Mouse (Mus musculus) small intestine, adult 2 months (tissue): ENCODE measurements around the gene Tcap. TPM values are rescaled to one million over a fixed set of nuclear protein-coding genes. Genes with fewer than 3 reads are reported as not detected.
A peak's percentile ranks its signal among the peaks of the same experiment; 100 is the strongest.

Source experiments
- H3K27ac ChIP-seq: fragments of 200-500 bp; 2 replicates; pipeline ENCODE4 v1.5.1; 2012; ENCODE audit warnings: low read depth, low read length, control low read depth, inconsistent platforms; ENCODE audit not compliant: insufficient read depth
- H3K27me3 ChIP-seq: fragments of 200-500 bp; 2 replicates; pipeline ENCODE4 v1.6.1; 2012; ENCODE audit warnings: mild to moderate bottlenecking, moderate library complexity, low read length, inconsistent platforms; ENCODE audit not compliant: control insufficient read depth, insufficient read depth
- H3K36me3 ChIP-seq: fragments of 200-500 bp; 2 replicates; pipeline ENCODE4 v1.6.1; 2012; ENCODE audit warnings: mild to moderate bottlenecking, low read length, control low read depth, inconsistent platforms; ENCODE audit not compliant: control insufficient read depth, insufficient read depth
- H3K4me1 ChIP-seq: fragments of 200-500 bp; 2 replicates; pipeline ENCODE4 v1.6.1; 2012; ENCODE audit warnings: low read length, inconsistent platforms, mixed read lengths; ENCODE audit not compliant: control insufficient read depth, insufficient read depth, insufficient read length
- H3K4me3 ChIP-seq: fragments of 200-500 bp; 2 replicates; pipeline ENCODE4 v1.5.1; 2012; ENCODE audit warnings: low read depth, mild to moderate bottlenecking, control low read depth, inconsistent platforms, low read length, moderate library complexity
- CTCF ChIP-seq: fragments of 200-500 bp; IDR thresholded peaks from 2 replicates; pipeline ENCODE4 v1.5.1; 2012; ENCODE audit warnings: low read depth, mild to moderate bottlenecking, control low read depth, inconsistent platforms, low read length, moderate library complexity, mixed read lengths; ENCODE audit not compliant: insufficient replicate concordance, insufficient read length; ENCODE audit errors: extremely low read depth
- POLR2A ChIP-seq: fragments of 200-500 bp; IDR thresholded peaks from 2 replicates; pipeline ENCODE4 v1.6.1; 2012; ENCODE audit warnings: low read depth, mild to moderate bottlenecking, control low read depth, inconsistent platforms, low read length, moderate library complexity
- WGBS: fragments of 180-500 bp; shearing (Covaris S2); methylation state at CpG from one replicate; pipeline ENCODE4 v1.1.7; 2018; 5-methylcytosine and 5-hydroxymethylcytosine counted together
- polyA plus RNA-seq: library from polyadenylated mRNA; depleted of rRNA; stranded (reverse); fragments of >200 nt; gene quantifications from 2 replicates; pipeline ENCODE4 v1.2.3, GENCODE M21; 2012

Tcap gene
- polyA plus RNA-seq, 1 experiment = 0.42 TPM

DNA sequence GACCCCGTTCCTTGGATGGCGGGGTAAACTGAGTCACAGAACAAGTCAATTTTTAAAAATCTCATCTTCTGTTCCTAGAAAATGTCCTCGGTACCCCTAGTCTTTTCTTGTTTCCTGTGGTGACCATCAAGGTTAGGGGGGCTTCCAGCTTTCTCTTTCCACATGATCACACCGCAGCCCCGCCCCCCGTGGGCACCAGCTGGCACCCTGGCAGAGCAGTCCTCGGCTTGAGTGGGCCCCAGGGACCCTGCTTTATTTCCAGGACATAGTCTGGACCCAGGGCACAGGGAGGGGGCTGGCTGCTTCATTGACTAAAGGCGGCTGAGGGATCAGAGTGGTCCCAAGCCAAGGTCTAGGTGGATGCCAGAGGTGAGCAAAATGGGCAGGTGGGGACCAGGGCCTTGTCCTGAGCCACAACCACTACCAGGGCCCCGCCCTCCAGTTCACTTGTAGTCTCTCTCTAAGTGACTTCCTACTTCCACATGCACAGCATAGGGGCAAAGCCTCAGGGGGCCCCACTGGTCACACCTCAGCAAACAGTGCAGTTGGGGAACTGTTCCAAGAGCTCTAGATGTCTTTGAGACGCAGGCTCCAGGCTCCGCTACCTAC is 43.8 kb upstream of the Tcap start:
- WGBS = 35% methylated on average over 11 of the region's 11 CpGs
- H3K27me3 ChIP-seq = peaks cover 38% of the 10 kb centered on the region
- H3K27ac ChIP-seq = no peak overlapping the region
- no peak overlapping the region for H3K4me3 ChIP-seq
- H3K4me1 ChIP-seq = peaks cover 4% of the 10 kb centered on the region
- TF ChIP-seq CTCF = no peak
- TF ChIP-seq POLR2A = no peak
- H3K36me3 ChIP-seq = no peaks in the 10 kb centered on the region

DNA sequence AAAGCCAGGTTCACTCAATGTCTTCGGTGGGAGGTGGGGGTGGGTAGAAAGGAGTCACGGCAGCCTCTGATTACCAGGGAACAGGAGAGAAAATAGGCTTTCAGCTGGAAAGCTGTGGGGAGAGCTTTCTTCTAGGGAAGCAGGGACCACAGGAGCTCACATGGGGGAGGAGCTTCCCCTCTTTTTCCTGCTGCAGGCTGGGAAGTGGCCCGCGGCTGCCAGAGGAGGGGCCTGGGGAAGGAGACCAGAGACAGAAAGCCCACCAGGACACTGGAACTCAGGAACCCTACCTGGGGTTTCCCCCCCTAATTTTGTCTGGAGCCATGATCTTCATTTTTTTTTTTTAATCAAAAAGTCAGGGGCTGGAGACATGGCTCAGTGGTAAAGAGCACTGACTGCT is 43.0 kb upstream of the Tcap start:
- 53% methylated on average over 4 of the region's 4 CpGs for WGBS
- Histone ChIP-seq H3K27me3 (peaks cover 32% of the 10 kb centered on the region), H3K4me1 (peaks cover 6% of the 10 kb centered on the region), H3K27ac (no peak overlapping the region), H3K36me3 (no peaks in the 10 kb centered on the region), H3K4me3 (no peak overlapping the region)
- no peak for TF ChIP-seq CTCF
- no peak for TF ChIP-seq POLR2A

DNA sequence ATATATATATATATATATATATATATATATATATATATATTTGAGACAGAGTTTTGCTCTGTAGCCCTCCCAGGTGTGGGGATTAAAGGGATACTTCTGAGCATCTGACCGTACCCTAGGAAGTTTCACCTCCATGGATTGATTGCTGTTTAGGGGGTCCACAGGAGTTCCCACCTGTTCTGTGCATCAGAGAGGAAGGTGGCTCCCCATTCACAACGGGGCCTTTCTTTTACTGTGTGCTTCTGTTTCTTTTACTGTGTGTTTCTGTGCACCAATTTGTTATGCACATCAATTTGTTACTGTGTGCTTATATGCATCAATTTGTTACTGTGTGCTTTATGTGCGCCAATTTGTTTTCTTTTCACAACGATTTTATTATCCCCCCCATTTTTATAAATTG is 42.4 kb upstream of the Tcap start:
- no peak for TF ChIP-seq POLR2A
- no peak for TF ChIP-seq CTCF
- no peak overlapping the region for H3K4me3 ChIP-seq
- H3K4me1 ChIP-seq = peaks cover 7% of the 10 kb centered on the region
- WGBS = 81% methylated on average over 4 of the region's 4 CpGs
- peaks cover 30% of the 10 kb centered on the region for H3K27me3 ChIP-seq
- H3K36me3 ChIP-seq = no peaks in the 10 kb centered on the region
- no peak overlapping the region for H3K27ac ChIP-seq

DNA sequence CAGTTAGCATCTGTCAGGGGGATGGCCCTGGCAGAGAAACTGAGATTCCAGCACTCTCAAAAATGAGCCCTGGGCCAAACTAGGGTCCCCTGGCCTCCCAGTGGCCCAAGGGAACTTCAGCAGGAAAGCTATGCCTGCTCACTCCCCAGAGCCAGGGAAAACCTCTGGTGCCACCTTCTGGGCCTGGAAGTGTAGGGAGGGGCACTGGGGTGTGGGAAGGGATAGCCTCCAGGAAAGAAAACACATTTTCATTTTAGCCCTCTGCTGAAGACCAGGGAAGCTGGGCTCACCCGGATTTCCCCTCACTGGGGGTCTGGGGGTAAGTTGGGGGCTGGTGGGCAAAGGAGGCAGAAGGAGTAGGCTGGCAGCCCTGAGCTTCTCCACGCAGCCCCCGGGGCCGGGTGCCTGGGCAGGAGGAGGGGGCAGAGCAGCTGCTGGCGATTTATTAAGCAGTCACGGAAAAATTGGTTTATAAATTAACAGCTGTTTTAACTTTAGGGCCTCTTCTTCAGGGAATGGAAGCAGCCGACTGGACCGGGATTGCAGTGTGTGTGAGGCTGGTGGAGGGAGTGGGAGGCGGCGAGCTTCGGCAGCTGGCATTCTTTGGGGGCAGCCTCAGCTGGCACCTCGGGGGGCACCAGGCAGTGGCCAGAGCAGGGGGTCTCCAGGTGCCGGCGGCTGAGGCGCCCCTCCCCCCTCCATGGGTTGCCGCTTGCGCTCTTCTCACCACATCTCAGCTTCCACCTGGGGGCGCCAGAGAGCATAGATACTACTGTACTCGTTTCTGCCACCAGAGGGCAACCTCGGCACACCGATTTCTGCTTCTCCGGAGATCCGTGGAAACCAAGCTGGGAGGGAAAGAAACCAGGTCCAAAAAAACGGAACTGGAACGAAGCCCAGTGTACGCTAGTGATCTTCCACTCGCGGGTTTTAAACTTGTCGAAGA is 41.3 kb upstream of the Tcap start:
- TF ChIP-seq CTCF (peak; percentile 100), POLR2A (no peak)
- Histone ChIP-seq H3K27ac (no peak overlapping the region), H3K27me3 (peaks cover 19% of the 10 kb centered on the region), H3K36me3 (no peaks in the 10 kb centered on the region), H3K4me3 (peak overlapping the region; percentile 64), H3K4me1 (peaks cover 12% of the 10 kb centered on the region)
- 1% methylated on average over 29 of the region's 29 CpGs for WGBS

DNA sequence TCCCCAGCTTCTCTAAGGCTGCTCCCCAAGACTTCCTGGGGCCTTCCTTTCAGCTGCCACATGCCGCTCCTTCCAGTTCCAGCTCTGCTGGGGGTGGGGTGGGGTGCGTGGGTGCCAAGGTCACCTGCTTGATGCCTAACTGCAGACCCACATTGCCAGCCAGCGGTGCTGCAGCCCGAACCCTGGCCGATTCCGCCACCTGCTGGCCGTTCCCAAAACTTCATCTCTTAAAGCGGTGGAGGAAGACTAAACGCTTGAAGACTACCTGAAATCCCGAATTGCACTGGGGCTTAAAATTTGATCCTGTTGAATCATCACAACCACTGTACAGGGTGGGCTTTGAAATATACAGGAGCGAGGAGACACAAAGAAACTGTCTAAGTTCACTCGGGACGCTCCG is 38.4 kb upstream of the Tcap start:
- under 1% methylated on average over 14 of the region's 14 CpGs for WGBS

DNA sequence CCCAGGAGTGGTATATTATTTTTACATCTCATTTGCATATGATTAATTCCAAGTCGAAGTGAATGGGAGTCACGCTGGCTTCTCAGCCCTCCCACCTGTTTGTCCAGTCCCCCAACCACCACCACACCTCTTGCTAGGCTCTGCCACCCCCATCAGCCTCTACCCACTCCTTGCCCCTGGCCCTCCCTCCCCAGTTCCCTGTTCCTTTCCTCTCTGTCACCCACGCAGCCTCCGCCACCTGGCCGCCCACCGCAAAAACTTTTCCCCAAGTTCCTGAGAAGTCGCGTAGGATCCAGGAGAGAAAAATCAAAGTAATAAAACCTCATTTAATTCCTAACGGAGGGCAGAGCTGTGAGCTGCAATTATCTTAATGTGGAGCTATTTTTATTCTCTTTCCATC is 37.4 kb upstream of the Tcap start:
- 17% methylated on average over 9 of the region's 9 CpGs for WGBS
- Histone ChIP-seq H3K36me3 (peaks cover 7% of the 10 kb centered on the region), H3K27me3 (no peaks in the 10 kb centered on the region; the same call in 1 of the 2 replicates), H3K4me1 (peaks cover 15% of the 10 kb centered on the region), H3K27ac (no peak overlapping the region), H3K4me3 (peak overlapping the region; percentile 24; the same call in 1 of the 2 replicates)
- TF ChIP-seq POLR2A = no peak
- TF ChIP-seq CTCF = no peak

More for the DNA sequence above, 38.4 kb upstream of the Tcap start:
- no peak overlapping the region for H3K27ac ChIP-seq
- no peaks in the 10 kb centered on the region; the same call in 1 of the 2 replicates for H3K27me3 ChIP-seq
- TF ChIP-seq CTCF (peak; percentile 82), POLR2A (no peak)
- H3K36me3 ChIP-seq = no peaks in the 10 kb centered on the region
- H3K4me3 ChIP-seq = peak overlapping the region; percentile 43
- peaks cover 15% of the 10 kb centered on the region for H3K4me1 ChIP-seq
